Mouse (Mus musculus) C2C12 (cell line): ENCODE measurements around the gene Tti1.

ENCODE experiments used
- CTCF ChIP-seq: IDR thresholded peaks from one replicate; pipeline ENCODE4 v1.5.1; 2011; ENCODE audit not compliant: control insufficient read depth, insufficient read depth, insufficient read length
- MAX ChIP-seq: IDR thresholded peaks from one replicate; pipeline ENCODE4 v1.6.1; 2011; ENCODE audit warnings: mild to moderate bottlenecking, control low read depth

GRCm38 (mm10) chr2:158054596-158054995 lies 26.4 kb upstream of the Tti1 start:
- TF ChIP-seq CTCF (no peak), MAX (no peak)
